Mouse (Mus musculus): Measurements from ENCODE around the gene Creb3l1. TPM values are rescaled to one million over a fixed set of nuclear protein-coding genes. Genes with fewer than 3 reads are reported as not detected.

Gene Creb3l1
- total RNA-seq (2023) = not detected

DNA sequence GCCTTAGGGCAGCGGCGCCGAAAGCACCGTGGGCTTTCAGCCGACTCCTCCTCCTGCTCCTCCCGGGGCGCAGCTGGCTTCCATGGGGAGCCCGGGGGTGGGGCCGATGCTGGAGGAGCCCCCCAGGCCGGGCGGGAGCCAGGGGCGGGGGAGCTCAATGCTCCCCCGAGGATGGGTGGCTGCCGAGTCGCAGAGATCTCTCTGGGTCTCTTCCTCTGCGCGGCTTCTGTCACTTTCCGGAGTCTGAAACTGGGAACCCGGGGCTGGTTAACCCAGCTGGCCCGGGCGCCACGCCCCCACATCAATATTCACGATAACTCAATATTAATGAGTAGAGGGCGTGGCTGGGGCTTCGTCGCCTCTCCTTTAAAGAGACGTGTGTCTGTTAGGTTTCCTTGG is at the start of gene Creb3l1:
Gene Creb3l1 (minus strand): TSS at position 229 of the 399 bp plus-strand sequence.

DNA sequence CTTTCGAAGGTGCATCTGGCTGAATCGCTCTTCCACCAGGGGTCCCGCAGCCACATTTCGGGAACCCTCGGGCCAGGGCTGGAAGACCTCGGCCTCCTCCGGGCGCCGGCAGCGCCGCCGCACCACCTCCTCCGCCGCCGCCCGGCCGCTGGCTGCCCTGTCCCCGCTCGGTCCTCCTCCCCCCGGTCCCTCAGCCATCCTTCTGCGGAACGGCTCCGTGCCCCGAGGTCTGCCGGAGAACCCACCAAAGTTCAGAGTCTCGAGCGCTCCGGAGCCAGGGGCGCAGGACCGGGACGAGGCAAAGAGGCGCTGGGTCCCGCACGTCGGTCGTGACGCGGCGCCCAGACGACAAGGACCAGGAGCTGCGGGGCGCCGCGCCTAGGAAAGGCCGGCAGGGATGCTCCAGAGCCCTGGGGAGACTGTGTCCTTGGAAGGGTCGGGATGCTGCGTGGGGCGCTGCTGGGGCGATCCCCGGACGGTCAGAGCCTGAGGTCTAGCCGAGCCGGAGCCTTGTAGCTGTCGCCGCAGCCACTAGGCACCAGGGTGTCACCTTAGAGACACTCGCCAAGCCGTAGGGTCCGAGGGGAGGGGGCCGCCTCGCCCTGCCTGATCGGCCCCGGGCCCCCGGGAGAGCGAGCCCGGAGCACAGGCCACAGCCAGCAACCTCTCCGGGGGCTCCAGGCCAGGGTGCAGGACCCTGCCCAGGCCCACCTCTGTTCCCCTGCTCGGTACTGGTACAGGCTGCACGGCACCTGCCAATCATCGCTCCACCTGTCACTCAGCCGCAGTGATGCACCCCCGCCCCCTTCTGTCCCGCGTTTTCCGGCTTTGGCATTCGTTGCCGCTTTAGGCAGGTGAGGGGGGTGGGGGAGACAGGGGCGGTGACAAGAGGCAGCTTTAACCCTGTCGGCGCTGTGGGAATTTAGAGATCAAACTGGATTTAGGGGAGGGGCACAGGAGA is 48.4 kb downstream of the Creb3l1 start, which contains the start of gene Dgkz:
Gene Dgkz (minus strand): TSS at position 284 of the 961 bp plus-strand sequence.

DNA sequence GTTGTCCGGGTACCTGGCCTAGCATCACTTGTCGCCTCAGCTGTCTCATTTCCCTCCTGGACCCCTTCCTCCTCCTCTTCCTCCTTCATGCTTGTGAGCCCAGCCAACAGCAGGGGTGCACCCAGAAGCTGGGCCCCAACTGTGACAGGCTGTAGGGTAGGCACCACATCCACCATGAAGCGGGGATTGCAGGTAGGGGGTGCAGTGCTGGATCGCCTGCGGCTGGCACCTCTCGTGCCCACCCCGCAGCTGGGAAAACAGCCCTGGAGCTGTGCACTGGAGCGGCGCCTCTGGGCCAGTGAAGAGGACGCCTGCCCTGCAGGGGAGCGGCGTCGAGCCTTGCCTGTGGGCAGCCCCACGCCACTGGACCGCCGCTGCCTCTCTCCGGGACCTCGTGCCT is 78.8 kb downstream of the Creb3l1 start, which contains the start of gene Gm9821:
Gene Gm9821 (plus strand): TSS at position 221 of the 400 bp plus-strand sequence.

Other genes starting within 250 kb of the Creb3l1 start
- 1.4 TPM for gene Chrm4, start 97.3 kb downstream of the Creb3l1 start, total RNA-seq (2023)
- gene Mdk, start 92.2 kb downstream of the Creb3l1 start, total RNA-seq (2023) = 3.3 TPM
- gene Gm9821, start 78.8 kb downstream of the Creb3l1 start, total RNA-seq (2023) = 0.29 TPM
- 329 TPM for gene Dgkz, start 48.6 kb downstream of the Creb3l1 start, total RNA-seq (2023)
- 127 TPM for gene Phf21a, start 68.6 kb upstream of the Creb3l1 start, total RNA-seq (2023)